Mouse (Mus musculus) megakaryocyte, embryonic 14.5 days (primary cell): ENCODE measurements around the gene Alox8. TPM values are rescaled to one million over a fixed set of nuclear protein-coding genes. Genes with fewer than 3 reads are reported as not detected.

Source experiments
- H3K27me3 ChIP-seq: replicated peaks from 2 replicates; pipeline ENCODE3; 2012; ENCODE audit warnings: inconsistent platforms
- H3K36me3 ChIP-seq: replicated peaks from 2 replicates; pipeline ENCODE3; 2012; ENCODE audit warnings: low read length, inconsistent platforms, mixed read lengths
- H3K4me1 ChIP-seq: 2 replicates; pipeline ENCODE4 v1.6.1; 2012; ENCODE audit warnings: inconsistent platforms
- H3K4me3 ChIP-seq: replicated peaks from 2 replicates; pipeline ENCODE3; 2012; ENCODE audit warnings: moderate library complexity, mild to moderate bottlenecking, inconsistent platforms
- H3K9me3 ChIP-seq: 2 replicates; pipeline ENCODE4 v1.6.1; 2012; ENCODE audit warnings: inconsistent platforms
- FLI1 ChIP-seq: IDR thresholded peaks from 2 replicates; pipeline ENCODE4 v1.6.1; 2012; ENCODE audit warnings: low read length, inconsistent platforms, mixed read lengths
- GATA1 ChIP-seq: IDR thresholded peaks from 3 replicates; pipeline ENCODE4 v1.6.1; 2012; ENCODE audit warnings: mixed read lengths, low read length, inconsistent platforms, borderline replicate concordance
- polyA plus RNA-seq: library from polyadenylated mRNA; stranded (reverse); fragments of >175 nt; gene quantifications from 2 replicates; pipeline ENCODE4 v1.2.3, GENCODE M21; 2012; ENCODE audit warnings: low replicate concordance; ENCODE audit not compliant: insufficient read depth

Alox8 gene
- polyA plus RNA-seq: not detected in 2 replicates

- Histone ChIP-seq H3K36me3 (no peaks in the 10 kb centered on the region), H3K4me3 (peak within 1 kb of the TSS; percentile 80), H3K4me1 (peaks cover 25% of the 10 kb centered on the region), H3K27me3 (peaks cover 63% of the 10 kb centered on the region), H3K9me3 (no peaks in the 10 kb centered on the region)
- no peak for TF ChIP-seq GATA1
- no peak for TF ChIP-seq FLI1
These were observed at the start of gene Alox8 for GRCm38 (mm10) chr11:69197743-69198142. Gene Alox8, minus strand, starts transcription at chr11:69197843.

- Histone ChIP-seq H3K4me1 (peaks cover 9% of the 10 kb centered on the region; the same call in 1 of the 2 replicates), H3K27me3 (peaks cover 35% of the 10 kb centered on the region), H3K36me3 (no peaks in the 10 kb centered on the region), H3K4me3 (peak overlapping the region; percentile 14), H3K9me3 (no peaks in the 10 kb centered on the region)
- no peak for TF ChIP-seq FLI1
- no peak for TF ChIP-seq GATA1
These were observed 48.0 kb upstream of the Alox8 start for GRCm38 (mm10) chr11:69245643-69246042.

GRCm38 (mm10) chr11:69244911-69245310, 47.3 kb upstream of the Alox8 start:
- peaks cover 9% of the 10 kb centered on the region; the same call in 1 of the 2 replicates for H3K4me1 ChIP-seq
- H3K27me3 ChIP-seq: peaks cover 35% of the 10 kb centered on the region
- no peaks in the 10 kb centered on the region for H3K36me3 ChIP-seq
- no peak for TF ChIP-seq GATA1
- TF ChIP-seq FLI1: no peak
- H3K4me3 ChIP-seq: no peak overlapping the region
- H3K9me3 ChIP-seq: no peaks in the 10 kb centered on the region

- H3K36me3 ChIP-seq: no peaks in the 10 kb centered on the region
- peaks cover 17% of the 10 kb centered on the region for H3K4me1 ChIP-seq
- H3K27me3 ChIP-seq: peaks cover 73% of the 10 kb centered on the region
- H3K9me3 ChIP-seq: peaks cover 7% of the 10 kb centered on the region
- H3K4me3 ChIP-seq: peak within 1 kb of the TSS; percentile 89
- no peak for TF ChIP-seq GATA1
- TF ChIP-seq FLI1: no peak
These were observed 39.2 kb upstream of the Alox8 start, which contains the start of gene Gucy2e for GRCm38 (mm10) chr11:69236926-69237260. Gene Gucy2e, minus strand, starts transcription at chr11:69237036.

- peaks cover 17% of the 10 kb centered on the region for H3K4me1 ChIP-seq
- no peak for TF ChIP-seq FLI1
- no peak for TF ChIP-seq GATA1
- H3K27me3 ChIP-seq: peaks cover 79% of the 10 kb centered on the region
- H3K36me3 ChIP-seq: no peaks in the 10 kb centered on the region
- H3K9me3 ChIP-seq: peaks cover 7% of the 10 kb centered on the region
- H3K4me3 ChIP-seq: peak overlapping the region; percentile 89
These were observed 38.6 kb upstream of the Alox8 start for GRCm38 (mm10) chr11:69236061-69236925.

GRCm38 (mm10) chr11:69235285-69236060, 37.8 kb upstream of the Alox8 start:
- peak overlapping the region; percentile 89 for H3K4me3 ChIP-seq
- peaks cover 7% of the 10 kb centered on the region for H3K9me3 ChIP-seq
- TF ChIP-seq GATA1: no peak
- no peaks in the 10 kb centered on the region for H3K36me3 ChIP-seq
- peaks cover 17% of the 10 kb centered on the region for H3K4me1 ChIP-seq
- peaks cover 81% of the 10 kb centered on the region for H3K27me3 ChIP-seq

GRCm38 (mm10) chr11:69233141-69233540, 35.5 kb upstream of the Alox8 start:
- TF ChIP-seq GATA1: no peak
- TF ChIP-seq FLI1: no peak
- H3K4me1 ChIP-seq: peaks cover 17% of the 10 kb centered on the region
- no peaks in the 10 kb centered on the region for H3K36me3 ChIP-seq
- peaks cover 7% of the 10 kb centered on the region for H3K9me3 ChIP-seq
- H3K4me3 ChIP-seq: no peak overlapping the region
- H3K27me3 ChIP-seq: peaks cover 93% of the 10 kb centered on the region

- H3K9me3 ChIP-seq: peaks cover 4% of the 10 kb centered on the region
- H3K27me3 ChIP-seq: peaks cover 91% of the 10 kb centered on the region
- peaks cover 9% of the 10 kb centered on the region for H3K4me1 ChIP-seq
- no peaks in the 10 kb centered on the region for H3K36me3 ChIP-seq
- TF ChIP-seq FLI1: no peak
- no peak for TF ChIP-seq GATA1
- no peak overlapping the region for H3K4me3 ChIP-seq
These were observed 32.8 kb upstream of the Alox8 start for GRCm38 (mm10) chr11:69230420-69230819.

GRCm38 (mm10) chr11:69225715-69226114, 28.1 kb upstream of the Alox8 start:
- H3K27me3 ChIP-seq: peaks cover 81% of the 10 kb centered on the region
- H3K9me3 ChIP-seq: no peaks in the 10 kb centered on the region
- H3K4me3 ChIP-seq: no peak overlapping the region
- TF ChIP-seq FLI1: no peak
- TF ChIP-seq GATA1: no peak
- H3K36me3 ChIP-seq: no peaks in the 10 kb centered on the region
- peaks cover 3% of the 10 kb centered on the region; the same call in 1 of the 2 replicates for H3K4me1 ChIP-seq

GRCm38 (mm10) chr11:69223101-69223500, 25.5 kb upstream of the Alox8 start:
- TF ChIP-seq FLI1: no peak
- TF ChIP-seq GATA1: no peak
- no peaks in the 10 kb centered on the region for H3K9me3 ChIP-seq
- H3K4me3 ChIP-seq: no peak overlapping the region
- H3K36me3 ChIP-seq: no peaks in the 10 kb centered on the region
- peaks cover 3% of the 10 kb centered on the region; the same call in 1 of the 2 replicates for H3K4me1 ChIP-seq
- H3K27me3 ChIP-seq: peaks cover 73% of the 10 kb centered on the region
